Mouse (Mus musculus) intestine, embryonic 16.5 days (tissue): Measurements from ENCODE around the gene Pwp2. TPM values are rescaled to one million over a fixed set of nuclear protein-coding genes. Genes with fewer than 3 reads are reported as not detected.

ENCODE experiments used
- ATAC-seq: fragments of 200-750 bp; cut with Nextera tagmentation; 2 replicates; pipeline ENCODE4 v1.8.0; 2017; ENCODE audit warnings: moderate TSS enrichment, moderate library complexity
- H3K27ac ChIP-seq: fragments of 300-500 bp; sonication (generic); 2 replicates; pipeline ENCODE4 v1.5.1; 2014; ENCODE audit warnings: mild to moderate bottlenecking, low read length
- H3K27me3 ChIP-seq: fragments of 300-500 bp; sonication (generic); replicated peaks from 2 replicates; pipeline ENCODE4 v1.6.1; 2014; ENCODE audit warnings: low read length, control low read depth, mixed read lengths; ENCODE audit not compliant: control insufficient read depth, insufficient read depth
- H3K36me3 ChIP-seq: fragments of 300-500 bp; sonication (generic); 2 replicates; pipeline ENCODE4 v1.6.1; 2014; ENCODE audit warnings: low read length, control low read depth; ENCODE audit not compliant: control insufficient read depth, insufficient read depth
- H3K4me1 ChIP-seq: fragments of 300-500 bp; sonication (generic); 2 replicates; pipeline ENCODE4 v1.6.1; 2014; ENCODE audit warnings: low read length, control low read depth, mixed read lengths; ENCODE audit not compliant: control insufficient read depth, insufficient read depth
- H3K4me2 ChIP-seq: fragments of 300-500 bp; sonication (generic); 2 replicates; pipeline ENCODE4 v1.6.1; 2014; ENCODE audit warnings: low read depth, low read length, control low read depth
- H3K4me3 ChIP-seq: fragments of 300-500 bp; sonication (generic); 2 replicates; pipeline ENCODE4 v1.5.1; 2014; ENCODE audit warnings: mild to moderate bottlenecking, low read length
- H3K9ac ChIP-seq: fragments of 300-500 bp; sonication (generic); 2 replicates; pipeline ENCODE4 v1.6.1; 2014; ENCODE audit warnings: low read depth, low read length
- H3K9me3 ChIP-seq: fragments of 300-500 bp; sonication (generic); 2 replicates; pipeline ENCODE4 v1.6.1; 2016; ENCODE audit warnings: low read length, control low read depth; ENCODE audit not compliant: control insufficient read depth
- WGBS: fragments of 180-500 bp; shearing (Covaris S2); extraction: QIAGEN DNeasy Blood & Tissue Kit; methylation state at CpG from one replicate; pipeline ENCODE4 v1.1.7; 2014; 5-methylcytosine and 5-hydroxymethylcytosine counted together
- polyA plus RNA-seq: library from polyadenylated mRNA; unstranded; fragments of >200 nt; fragmentation: Nextera tagmentation; extraction: Ambion mirVana; gene quantifications from 2 replicates; pipeline ENCODE4 v1.2.1, GENCODE M21; 2015

Pwp2 gene
- polyA plus RNA-seq, 1 experiment from 2014 or later = 15.5 TPM

- Histone ChIP-seq H3K36me3 (peaks cover 24% of the 10 kb centered on the region), H3K9me3 (no peaks in the 10 kb centered on the region)
- WGBS = 93% methylated on average over 17 of the region's 17 CpGs
These were observed 2.6 kb downstream of the Pwp2 start for GRCm38 (mm10) chr10:78182321-78182720.

GRCm38 (mm10) chr10:78174474-78174873 is 10.5 kb downstream of the Pwp2 start:
- no peak for ATAC-seq
- no peak overlapping the region for H3K4me3 ChIP-seq
- H3K9me3 ChIP-seq = no peaks in the 10 kb centered on the region
- no peak overlapping the region for H3K4me2 ChIP-seq
- H3K27ac ChIP-seq = no peak overlapping the region
- no peak overlapping the region for H3K9ac ChIP-seq
- H3K36me3 ChIP-seq = peaks cover 31% of the 10 kb centered on the region
- H3K4me1 ChIP-seq = no peaks in the 10 kb centered on the region
- H3K27me3 ChIP-seq = no peaks in the 10 kb centered on the region
- WGBS = 96% methylated on average over 5 of the region's 5 CpGs

More at GRCm38 (mm10) chr10:78182321-78182720, 2.6 kb downstream of the Pwp2 start:
- Histone ChIP-seq H3K9ac (no peak overlapping the region), H3K4me3 (no peak overlapping the region), H3K27me3 (no peaks in the 10 kb centered on the region), H3K4me2 (no peak overlapping the region), H3K4me1 (peaks cover 9% of the 10 kb centered on the region), H3K27ac (no peak overlapping the region)
- ATAC-seq = no peak

- H3K27me3 ChIP-seq = no peaks in the 10 kb centered on the region
- ATAC-seq = no peak
- H3K4me2 ChIP-seq = no peak overlapping the region
- WGBS = 93% methylated on average over 9 of the region's 9 CpGs
- no peak overlapping the region for H3K9ac ChIP-seq
- H3K27ac ChIP-seq = no peak overlapping the region
- H3K9me3 ChIP-seq = no peaks in the 10 kb centered on the region
- H3K4me3 ChIP-seq = no peak overlapping the region
- peaks cover 13% of the 10 kb centered on the region for H3K36me3 ChIP-seq
- peaks cover 10% of the 10 kb centered on the region for H3K4me1 ChIP-seq
These were observed 13.4 kb downstream of the Pwp2 start for GRCm38 (mm10) chr10:78171581-78171980.

GRCm38 (mm10) chr10:78171057-78171456 is 13.9 kb downstream of the Pwp2 start:
- Histone ChIP-seq H3K36me3 (peaks cover 12% of the 10 kb centered on the region), H3K27me3 (no peaks in the 10 kb centered on the region), H3K27ac (no peak overlapping the region), H3K4me3 (no peak overlapping the region), H3K4me1 (peaks cover 10% of the 10 kb centered on the region), H3K9me3 (no peaks in the 10 kb centered on the region), H3K4me2 (no peak overlapping the region), H3K9ac (no peak overlapping the region)
- WGBS = 94% methylated on average over 7 of the region's 7 CpGs
- ATAC-seq = no peak

GRCm38 (mm10) chr10:78170445-78170844 is 14.5 kb downstream of the Pwp2 start:
- H3K4me3 ChIP-seq = no peak overlapping the region
- H3K36me3 ChIP-seq = peaks cover 12% of the 10 kb centered on the region
- no peaks in the 10 kb centered on the region for H3K27me3 ChIP-seq
- 0 out of 2 replicates have a peak overlapping the region, but pooled peaks have one; percentile 84 for H3K4me2 ChIP-seq
- 61% methylated on average over 2 of the region's 2 CpGs for WGBS
- no peaks in the 10 kb centered on the region for H3K9me3 ChIP-seq
- no peak overlapping the region for H3K27ac ChIP-seq
- ATAC-seq = no peak
- no peak overlapping the region for H3K9ac ChIP-seq
- peaks cover 10% of the 10 kb centered on the region for H3K4me1 ChIP-seq

- peaks cover 11% of the 10 kb centered on the region for H3K36me3 ChIP-seq
- H3K4me3 ChIP-seq = peak within 1 kb of the TSS; percentile 92
- WGBS = 1% methylated on average over 50 of the region's 50 CpGs
These were observed 15.5 kb downstream of the Pwp2 start, which contains the start of gene D10Jhu81e for GRCm38 (mm10) chr10:78169281-78170042. Gene D10Jhu81e (minus strand): TSS chr10:78169782.

GRCm38 (mm10) chr10:78168792-78169191 is 16.2 kb downstream of the Pwp2 start:
- Histone ChIP-seq H3K27ac (no peak overlapping the region), H3K4me2 (peak overlapping the region; percentile 84), H3K4me3 (peak overlapping the region; percentile 92), H3K4me1 (peaks cover 10% of the 10 kb centered on the region), H3K9me3 (no peaks in the 10 kb centered on the region), H3K36me3 (peaks cover 8% of the 10 kb centered on the region), H3K27me3 (no peaks in the 10 kb centered on the region), H3K9ac (peak overlapping the region; percentile 91)
- 79% methylated on average over 11 of the region's 11 CpGs for WGBS
- ATAC-seq = no peak

More at GRCm38 (mm10) chr10:78169281-78170042, 15.5 kb downstream of the Pwp2 start, which contains the start of gene D10Jhu81e:
- H3K4me1 ChIP-seq = peaks cover 10% of the 10 kb centered on the region
- peak within 1 kb of the TSS; percentile 84 for H3K4me2 ChIP-seq
- peak within 1 kb of the TSS; percentile 62 for H3K27ac ChIP-seq
- H3K27me3 ChIP-seq = no peaks in the 10 kb centered on the region
- ATAC-seq = peak; percentile 98
- H3K9ac ChIP-seq = peak within 1 kb of the TSS; percentile 91
- H3K9me3 ChIP-seq = no peaks in the 10 kb centered on the region

GRCm38 (mm10) chr10:78167775-78168174 is 17.2 kb downstream of the Pwp2 start:
- Histone ChIP-seq H3K27ac (no peak overlapping the region), H3K4me1 (peaks cover 10% of the 10 kb centered on the region), H3K9ac (no peak overlapping the region), H3K36me3 (peaks cover 6% of the 10 kb centered on the region), H3K9me3 (no peaks in the 10 kb centered on the region), H3K27me3 (no peaks in the 10 kb centered on the region), H3K4me2 (no peak overlapping the region), H3K4me3 (no peak overlapping the region)
- ATAC-seq = no peak

- peaks cover 6% of the 10 kb centered on the region for H3K36me3 ChIP-seq
- peaks cover 10% of the 10 kb centered on the region for H3K4me1 ChIP-seq
- no peak overlapping the region for H3K27ac ChIP-seq
- H3K27me3 ChIP-seq = no peaks in the 10 kb centered on the region
- H3K4me3 ChIP-seq = no peak overlapping the region
- no peak overlapping the region for H3K9ac ChIP-seq
- 90% methylated on average over 7 of the region's 7 CpGs for WGBS
- no peaks in the 10 kb centered on the region for H3K9me3 ChIP-seq
- ATAC-seq = no peak
- H3K4me2 ChIP-seq = no peak overlapping the region
These were observed 17.6 kb downstream of the Pwp2 start for GRCm38 (mm10) chr10:78167333-78167732.
